Mouse (Mus musculus): Measurements from ENCODE around the gene Gm6592. TPM values are rescaled to one million over a fixed set of nuclear protein-coding genes. Genes with fewer than 3 reads are reported as not detected.
"Not testable (repeated sequence)": the region's sequence is repeated elsewhere in the genome, so short reads cannot be mapped to it uniquely, and the experiment has no call there.

The Gm6592 gene
- total RNA-seq (2021): not detected
- long read RNA-seq, experiment 1: 0 reads
- long read RNA-seq, experiment 2: 0 reads

DNA sequence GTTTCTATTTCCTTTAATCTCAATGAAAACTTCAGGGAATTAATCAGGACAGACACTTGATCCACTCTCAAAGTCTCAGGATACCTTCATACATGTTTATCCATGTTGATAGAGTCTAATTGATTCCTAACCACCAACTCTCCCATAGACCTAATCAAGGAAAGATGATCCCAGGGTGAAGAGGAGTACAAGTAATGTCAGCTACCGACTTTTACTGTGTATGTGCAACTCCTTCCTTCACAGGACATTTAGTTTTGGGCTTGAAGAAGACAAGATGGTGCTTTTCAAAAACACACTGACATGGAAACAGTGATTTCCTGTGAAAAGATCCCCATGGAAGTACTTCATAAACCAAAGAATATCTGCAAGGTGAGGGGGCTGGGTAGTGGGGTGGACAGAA is at the start of gene Gm6592:
Gm6592 (plus strand) TSS at position 301 of the 400 bp plus-strand sequence.
- DNase-seq (ENCODE audit: low spot score in 2 of 2): no peak

DNA sequence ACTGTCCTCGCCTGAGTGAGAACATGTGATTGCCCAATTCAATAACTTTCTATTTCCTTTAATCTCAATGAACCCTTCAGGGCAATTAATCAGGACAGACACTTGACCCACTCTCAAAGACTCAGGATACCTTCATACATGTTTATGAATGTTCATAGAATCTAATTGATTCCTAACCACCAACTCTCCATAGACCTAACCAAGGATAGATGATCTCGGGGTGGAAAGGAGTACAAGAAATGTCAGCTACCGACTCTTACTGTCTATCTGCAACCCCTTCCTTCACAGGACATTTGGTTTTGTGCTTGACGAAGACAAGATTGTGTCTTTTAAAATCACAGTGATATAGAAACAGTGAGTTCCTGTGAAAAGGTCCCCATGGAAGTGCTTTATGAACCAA is 40.4 kb upstream of the Gm6592 start, which contains the start of gene Ssxb5:
Ssxb5 (plus strand) TSS at position 301 of the 400 bp plus-strand sequence.
- DNase-seq (ENCODE audit: low spot score in 2 of 2): not testable (repeated sequence)

DNA sequence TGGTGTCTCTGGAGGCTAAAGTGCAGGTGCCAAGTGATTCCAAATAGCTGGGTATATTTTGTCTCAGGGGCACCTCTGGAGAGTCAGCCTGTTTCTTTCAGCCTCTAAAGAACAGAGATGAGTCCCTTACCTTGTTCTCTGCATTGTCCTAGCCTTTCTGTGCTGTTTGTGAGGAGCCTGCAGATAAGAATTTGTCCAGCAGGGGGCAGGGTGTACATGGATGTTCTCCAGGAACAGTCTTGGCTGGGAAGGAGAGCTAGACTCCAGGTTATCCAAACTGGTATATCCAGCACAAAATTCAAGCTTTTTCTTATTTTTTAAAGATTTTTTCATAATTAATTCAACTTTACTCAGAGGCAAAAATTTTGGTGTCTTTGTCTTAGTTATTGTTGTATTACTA is 11.8 kb upstream of the Gm6592 start:
- DNase-seq (ENCODE audit: low spot score in 2 of 2): peak; percentile 27 to 31

DNA sequence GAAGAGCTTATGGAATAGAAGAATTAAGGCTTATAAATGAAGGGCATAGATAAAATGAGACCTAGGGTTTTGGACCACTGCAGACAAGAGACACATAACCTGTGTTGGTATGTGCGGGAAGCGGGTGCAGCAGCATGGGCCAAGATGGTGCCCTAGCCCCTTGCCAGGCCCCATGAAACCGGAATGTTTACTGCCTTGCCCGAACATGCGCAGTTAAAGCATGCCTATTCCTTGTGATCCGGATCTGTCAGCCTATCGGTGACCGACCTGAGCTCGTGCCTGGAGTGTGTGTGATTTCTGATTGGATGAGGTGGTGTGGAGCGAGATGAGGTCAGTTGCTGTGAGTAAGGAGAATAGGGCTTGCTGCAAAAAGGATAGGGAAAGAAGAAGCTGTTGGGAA is 8.7 kb downstream of the Gm6592 start:
- DNase-seq (ENCODE audit: low spot score in 2 of 2): no peak

DNA sequence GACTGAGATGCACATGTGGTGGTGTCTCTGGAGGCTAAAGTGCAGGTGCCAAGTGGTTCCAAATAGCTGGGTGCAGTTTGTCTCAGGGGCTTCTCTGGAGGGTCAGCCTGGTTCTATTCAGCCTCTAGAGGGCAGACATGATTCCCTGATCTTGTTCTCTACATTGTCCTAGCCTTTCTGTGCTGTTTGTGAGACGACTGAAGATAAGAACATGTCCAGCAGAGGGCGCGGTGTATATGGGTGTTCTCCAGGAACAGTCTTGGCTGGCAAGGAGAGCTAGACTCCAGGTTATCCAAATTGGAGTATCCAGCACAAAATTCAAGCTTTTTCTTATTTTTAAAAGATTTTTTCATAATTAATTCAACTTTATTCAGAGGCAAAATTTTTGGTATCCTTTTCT is 20.5 kb downstream of the Gm6592 start:
- peak; percentile 48 to 59 for DNase-seq (ENCODE audit: low spot score in 2 of 2)

DNA sequence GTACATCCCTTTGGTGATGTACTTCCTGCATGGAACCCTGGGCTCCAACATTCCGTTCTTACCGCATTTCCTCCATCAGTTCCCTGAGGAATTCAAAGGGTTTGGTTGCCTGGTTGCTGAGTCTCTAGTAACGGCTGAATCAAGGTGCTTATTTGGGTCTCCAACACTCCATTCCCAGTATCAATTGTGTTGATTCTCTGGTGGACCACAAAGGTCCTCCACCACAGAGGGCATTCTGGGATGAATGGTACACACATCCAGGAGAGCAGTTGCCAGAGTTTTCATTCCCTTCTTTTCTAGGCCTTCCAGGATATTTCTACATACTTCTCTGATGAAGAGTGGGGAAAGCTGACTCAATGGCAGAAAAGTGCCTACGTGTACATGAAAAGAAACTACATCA is 30.2 kb downstream of the Gm6592 start, which contains the start of gene Gm5751:
Gm5751 (plus strand) TSS at position 301 of the 400 bp plus-strand sequence.
- not testable (repeated sequence) for DNase-seq (ENCODE audit: low spot score in 2 of 2)

DNA sequence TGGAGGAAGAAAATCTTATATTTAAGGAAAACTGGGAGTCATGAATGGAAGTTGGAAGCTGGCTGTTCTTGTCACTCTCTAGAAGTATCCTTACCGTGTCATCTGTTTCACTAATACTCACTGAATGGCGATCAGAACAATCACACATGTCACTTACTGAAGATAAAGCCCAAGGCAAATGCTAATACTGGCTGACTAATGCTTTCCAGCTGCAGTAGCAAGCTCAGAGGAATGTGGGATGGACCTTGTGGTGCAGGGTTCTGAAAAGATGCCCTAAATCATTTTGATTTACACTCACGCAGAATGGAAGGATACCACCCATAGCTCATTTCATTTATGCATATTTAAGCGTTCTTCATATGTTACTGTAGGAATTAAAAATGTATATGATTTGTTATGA is 40.5 kb downstream of the Gm6592 start:
- DNase-seq (ENCODE audit: low spot score in 2 of 2): no peak

DNA sequence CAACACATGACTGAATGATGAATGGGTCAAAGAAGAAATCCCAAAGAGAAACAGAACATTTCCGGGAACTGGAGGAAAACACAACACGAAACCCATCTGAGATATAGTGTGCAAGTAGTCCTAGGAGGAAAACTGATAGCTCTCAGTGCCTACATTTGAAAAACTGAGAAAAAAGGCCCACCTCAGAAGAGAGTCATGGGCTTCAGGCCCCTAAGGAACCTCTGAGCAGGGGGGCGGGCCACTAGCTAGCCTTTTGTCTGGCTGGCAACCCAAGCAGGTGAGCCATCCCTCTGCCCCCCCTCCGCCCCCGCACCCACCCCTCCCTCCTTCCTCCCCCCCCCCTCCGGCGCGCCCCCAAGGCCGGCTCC is 48.2 kb downstream of the Gm6592 start:
- no peak for DNase-seq (ENCODE audit: low spot score in 2 of 2)

DNA sequence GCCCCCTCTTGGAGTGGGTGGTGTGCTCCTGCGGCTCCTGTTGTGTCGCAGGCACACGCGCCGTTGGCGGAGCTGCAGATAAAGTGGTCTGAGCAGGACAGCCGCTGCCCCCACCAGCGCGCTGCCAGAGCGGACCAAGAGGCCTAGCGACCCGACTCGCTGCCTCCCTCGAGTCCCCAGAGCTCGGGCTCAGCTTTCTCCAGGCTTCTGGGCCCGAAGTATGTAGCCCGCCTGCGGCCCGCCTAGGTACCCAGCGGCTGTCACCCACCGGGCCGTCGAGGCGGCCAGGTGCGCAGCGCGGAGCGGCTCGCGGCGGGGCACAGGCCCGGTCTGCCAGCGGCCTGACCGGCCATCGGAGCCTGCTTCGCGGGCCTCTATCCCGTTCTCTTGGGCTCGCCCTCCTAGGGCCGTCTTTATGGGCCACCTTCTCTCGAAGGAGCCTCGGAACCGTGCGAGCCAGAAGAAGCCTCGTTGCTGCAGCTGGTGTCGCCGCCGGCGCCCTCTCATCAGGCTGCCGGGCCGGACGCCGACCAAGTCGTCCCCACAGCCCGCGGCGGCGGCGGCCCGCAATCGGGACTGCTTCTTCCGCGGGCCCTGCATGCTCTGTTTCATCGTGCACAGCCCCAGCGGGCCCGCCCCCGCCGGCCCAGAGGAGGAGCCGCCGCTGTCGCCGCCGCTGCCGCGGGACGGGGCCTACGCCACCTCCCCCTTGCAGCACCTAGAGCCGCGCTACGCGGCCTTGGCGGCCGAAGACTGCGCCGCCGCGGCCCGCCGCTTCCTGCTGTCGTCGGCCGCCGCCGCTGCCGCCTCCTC is 48.8 kb downstream of the Gm6592 start, which contains the start of gene B630019K06Rik:
B630019K06Rik (plus strand) TSS at position 40 of the 813 bp plus-strand sequence.
- DNase-seq (ENCODE audit: low spot score in 2 of 2): peak; percentile 63 to 72

DNA sequence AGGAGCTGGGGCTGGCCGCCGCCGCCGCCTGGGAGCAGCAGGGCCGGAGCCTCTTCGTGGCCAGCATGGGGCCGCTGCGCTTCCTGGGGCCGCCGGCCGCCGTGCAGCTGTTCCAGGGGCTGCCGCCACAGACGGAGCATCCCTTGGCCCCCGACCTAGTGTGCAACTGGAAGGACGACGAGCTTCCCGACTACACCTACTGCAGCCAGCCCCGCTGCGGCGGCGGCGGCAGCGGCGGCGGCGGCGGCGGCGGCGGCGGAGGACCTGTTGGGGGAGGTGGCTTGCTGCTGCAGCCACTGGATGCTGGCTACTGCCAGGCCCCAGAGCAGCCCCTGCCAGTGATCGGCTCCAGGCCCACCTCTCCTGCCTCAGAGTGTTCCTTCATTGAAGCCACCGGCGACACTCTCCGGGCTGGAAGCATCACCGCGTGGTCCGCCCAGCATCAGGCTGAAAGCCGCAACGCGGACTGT is 49.4 kb downstream of the Gm6592 start:
- peak in 1 of 2 experiments; percentile 26 for DNase-seq (ENCODE audit: low spot score in 2 of 2)

Other genes with a start within 250 kb of the Gm6592 start
- gene Ssxb8, start 153.2 kb upstream of the Gm6592 start, total RNA-seq (2021): not detected
- not detected for gene Ssx9, start 95.6 kb upstream of the Gm6592 start, total RNA-seq (2021)
- gene Ssxb5, start 40.3 kb upstream of the Gm6592 start, total RNA-seq (2021): not detected
- not detected for gene Gm5751, start 30.3 kb downstream of the Gm6592 start, total RNA-seq (2021)
- 10 to 100 TPM; 11.5 to 12.6 TPM for gene B630019K06Rik, start 48.4 kb downstream of the Gm6592 start, total RNA-seq (2021)
- gene Fthl17b, start 119.0 kb downstream of the Gm6592 start, total RNA-seq (2021): not detected
- not detected for gene Fthl17c, start 132.6 kb downstream of the Gm6592 start, total RNA-seq (2021)
- not detected for gene Fthl17d, start 142.8 kb downstream of the Gm6592 start, total RNA-seq (2021)
- not detected for gene Fthl17e, start 189.5 kb downstream of the Gm6592 start, total RNA-seq (2021)
- gene Fthl17f, start 219.0 kb downstream of the Gm6592 start, total RNA-seq (2021): not detected